Mouse (Mus musculus) left cerebral cortex, adult 2 months (tissue): Measurements from ENCODE around the gene Cx3cr1. TPM values are rescaled to one million over a fixed set of nuclear protein-coding genes. Genes with fewer than 3 reads are reported as not detected.
A peak's percentile ranks its signal among the peaks of the same experiment; 100 is the strongest.

Source experiments
- DNase-seq, 2 experiments: peaks; one replicate each; pipeline ENCODE4 v3.0.0; 2021 to 2022; ENCODE audit warnings: low spot score in 2 of 2, mixed read lengths in 1 of 2; ENCODE audit errors: extremely low spot score in 1 of 2
- H3K27ac ChIP-seq: fragments of 200-600 bp; 2 replicates; pipeline ENCODE4 v1.8.1; 2022
- H3K4me3 ChIP-seq: fragments of 200-600 bp; 2 replicates; pipeline ENCODE4 v1.8.1; 2022
- CTCF ChIP-seq: fragments of 200-600 bp; IDR thresholded peaks from 2 replicates; pipeline ENCODE4 v1.8.1; 2022; ENCODE audit warnings: antibody characterized with exemption, mild to moderate bottlenecking, moderate library complexity
- intact Hi-C: fragments of 180-260 bp; cut with DNase I; formaldehyde crosslinking; loops from one replicate; pipeline ENCODE4 v1.15.1; 2025
- total RNA-seq, 2 experiments: library from RNA; stranded (reverse); gene quantifications; 2 replicates each; pipeline ENCODE4 v1.2.3; 2021

Cx3cr1 gene
- total RNA-seq, 2 experiments from 2014 or later = 28.6 to 30.9 TPM

- no peak for TF ChIP-seq CTCF
- peak overlapping the region; percentile 69 for H3K27ac ChIP-seq
- no peak for DNase-seq
- intact Hi-C loops = no loop called here
- 0 out of 2 replicates have a peak overlapping the region, but pooled peaks have one; percentile 6 for H3K4me3 ChIP-seq
Observed at GRCm38 (mm10) chr9:119977557-119978060, 92.1 kb downstream of the Cx3cr1 start.

DNA sequence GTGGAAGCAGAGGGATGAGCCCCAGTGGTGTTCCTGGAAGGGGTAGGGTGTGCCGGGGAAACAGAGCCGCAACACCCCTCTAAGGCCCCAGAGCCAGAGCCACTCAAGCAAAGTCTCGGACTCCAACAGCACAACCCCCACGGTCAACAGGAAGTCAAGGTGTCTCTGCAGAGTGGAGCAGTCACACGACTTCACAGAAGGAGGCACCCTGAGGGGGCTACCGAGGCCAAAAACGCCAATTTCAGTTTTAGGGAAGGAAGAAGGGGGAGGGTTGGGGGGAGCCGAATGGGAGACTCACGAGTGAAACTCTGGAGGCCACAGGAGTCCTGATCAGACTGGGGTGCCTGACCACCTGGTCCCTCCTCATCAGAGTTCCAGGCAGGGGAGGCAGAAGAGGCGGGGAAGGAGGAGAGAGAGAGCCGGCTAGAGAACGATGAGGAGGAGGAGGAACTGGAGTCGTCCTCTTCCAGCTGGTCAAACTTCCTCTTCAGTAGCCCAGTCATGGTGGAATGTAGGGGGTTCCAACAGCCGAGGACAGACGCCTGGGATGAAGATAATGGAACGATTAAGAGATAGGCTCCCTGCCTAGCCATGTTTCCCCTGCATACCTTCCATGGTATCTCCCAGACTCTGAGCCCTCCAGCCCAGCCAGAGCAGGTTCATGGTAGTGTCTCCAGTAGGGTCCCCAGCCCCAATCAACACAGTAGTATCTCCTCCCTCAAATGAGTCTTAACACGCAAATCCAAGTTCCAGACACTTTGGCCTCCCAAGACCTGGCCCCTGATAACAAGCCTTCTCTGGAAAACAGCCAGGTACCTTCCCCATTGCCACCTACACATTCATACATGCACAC lies 92.7 kb downstream of the Cx3cr1 start:
- no peak for DNase-seq
- intact Hi-C loops = no loop called here
- peak overlapping the region; percentile 47; the same call in 1 of the 2 replicates for H3K27ac ChIP-seq
- no peak overlapping the region for H3K4me3 ChIP-seq
- no peak for TF ChIP-seq CTCF

GRCm38 (mm10) chr9:119975286-119975685 lies 94.4 kb downstream of the Cx3cr1 start:
- no peak for TF ChIP-seq CTCF
- Histone ChIP-seq H3K27ac (no peak overlapping the region), H3K4me3 (no peak overlapping the region)
- DNase-seq = no peak
- intact Hi-C loops = no loop called here

- DNase-seq = no peak
- peak; percentile 28 for TF ChIP-seq CTCF
- Histone ChIP-seq H3K4me3 (no peak overlapping the region), H3K27ac (no peak overlapping the region)
- intact Hi-C loops = no loop called here
Observed at GRCm38 (mm10) chr9:119974609-119975008, 95.1 kb downstream of the Cx3cr1 start.

GRCm38 (mm10) chr9:119973869-119974520 lies 95.7 kb downstream of the Cx3cr1 start:
- peak; percentile 49 for TF ChIP-seq CTCF
- intact Hi-C loops = no loop called here
- no peak for DNase-seq
- no peak overlapping the region for H3K27ac ChIP-seq
- H3K4me3 ChIP-seq = no peak overlapping the region

DNA sequence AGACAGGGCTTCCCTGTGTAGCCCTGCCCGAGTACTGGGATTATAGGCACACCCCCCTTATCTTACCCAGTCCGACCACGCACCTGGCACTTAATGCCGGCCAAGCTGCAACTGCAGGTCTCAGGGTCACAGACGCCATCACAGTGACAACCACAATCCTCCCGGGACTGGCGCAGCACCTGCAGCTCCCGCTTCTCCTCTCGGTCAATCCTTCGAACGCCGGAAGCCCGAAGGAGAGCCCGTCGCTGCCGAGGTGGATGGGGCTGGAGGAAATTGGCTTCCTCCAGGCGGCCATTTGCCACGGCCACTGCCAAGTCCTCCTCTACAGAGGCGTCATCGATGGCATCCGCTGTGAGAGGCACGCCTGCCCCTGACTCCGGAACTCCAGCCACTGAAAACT lies 96.4 kb downstream of the Cx3cr1 start:
- intact Hi-C loops = no loop called here
- DNase-seq = no peak
- no peak for TF ChIP-seq CTCF
- no peak overlapping the region for H3K4me3 ChIP-seq
- no peak overlapping the region for H3K27ac ChIP-seq

- TF ChIP-seq CTCF = no peak
- H3K27ac ChIP-seq = no peak overlapping the region
- intact Hi-C loops = no loop called here
- H3K4me3 ChIP-seq = no peak overlapping the region
- no peak for DNase-seq
Observed at GRCm38 (mm10) chr9:119972582-119972981, 97.1 kb downstream of the Cx3cr1 start.

GRCm38 (mm10) chr9:119972166-119972565 lies 97.5 kb downstream of the Cx3cr1 start:
- DNase-seq = no peak

DNA sequence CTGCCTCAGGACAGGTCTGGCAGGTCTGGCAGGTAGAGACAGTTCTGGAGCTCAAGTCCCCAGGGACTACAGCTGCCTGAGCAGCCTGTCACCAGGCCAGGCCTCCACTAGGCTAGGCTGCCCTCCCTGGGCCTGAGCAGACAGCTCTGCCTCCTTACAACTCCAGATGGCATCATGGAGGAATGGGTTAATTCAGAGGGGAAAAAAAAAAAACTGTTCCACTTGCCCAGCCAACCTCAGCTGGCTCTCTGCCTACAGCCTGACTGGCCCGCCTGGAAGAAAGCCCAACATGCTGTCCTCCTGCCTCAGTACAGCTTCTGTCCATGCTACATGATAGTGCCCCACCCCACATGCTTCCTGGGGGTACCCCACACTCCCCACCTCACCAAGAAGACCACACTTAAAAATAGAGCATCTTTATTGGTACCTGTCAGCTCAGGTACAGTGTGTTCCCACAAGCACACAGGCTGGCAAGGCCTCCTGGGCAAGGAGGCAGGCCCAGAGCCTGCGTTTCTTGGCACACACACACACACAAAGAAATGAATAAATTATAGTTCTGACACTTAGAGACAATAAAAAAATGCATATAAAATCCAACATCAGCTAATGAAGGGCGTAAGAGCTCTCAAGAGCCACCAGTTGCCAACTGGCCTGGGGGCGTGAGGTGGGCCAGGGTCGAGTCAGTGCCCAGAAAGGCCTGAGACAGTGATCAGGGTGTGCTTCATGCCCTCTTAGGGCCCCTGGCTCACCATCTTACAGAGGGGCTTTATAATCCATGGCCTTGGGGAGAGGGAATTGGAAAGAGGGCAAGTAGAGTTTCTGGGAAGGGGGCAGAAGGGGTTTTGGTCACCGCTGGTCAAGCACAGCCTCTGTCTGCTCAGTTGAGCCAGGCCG lies 98.7 kb downstream of the Cx3cr1 start:
- peak overlapping the region; percentile 7; the same call in 1 of the 2 replicates for H3K27ac ChIP-seq
- H3K4me3 ChIP-seq = no peak overlapping the region
- no peak for DNase-seq
- intact Hi-C loops = no loop called here
- TF ChIP-seq CTCF = no peak

More at GRCm38 (mm10) chr9:119972166-119972565, 97.5 kb downstream of the Cx3cr1 start:
- Histone ChIP-seq H3K4me3 (no peak overlapping the region), H3K27ac (no peak overlapping the region)
- intact Hi-C loops = no loop called here
- no peak for TF ChIP-seq CTCF

GRCm38 (mm10) chr9:119970221-119970620 lies 99.5 kb downstream of the Cx3cr1 start:
- TF ChIP-seq CTCF = peak; percentile 28
- intact Hi-C loops = no loop called here
- Histone ChIP-seq H3K4me3 (no peak overlapping the region), H3K27ac (no peak overlapping the region)
- no peak for DNase-seq

- no peak for DNase-seq
- intact Hi-C loops = no loop called here
- no peak overlapping the region for H3K27ac ChIP-seq
Observed at GRCm38 (mm10) chr9:119969811-119970210, 99.9 kb downstream of the Cx3cr1 start.

More at GRCm38 (mm10) chr9:119969811-119970210, 99.9 kb downstream of the Cx3cr1 start:
- no peak for TF ChIP-seq CTCF
- H3K4me3 ChIP-seq = no peak overlapping the region
